Mouse (Mus musculus) right cerebral cortex, adult 2 months (tissue): ENCODE data around the gene Il12a.

Experiments used
- DNase-seq, 2 experiments: peaks; one replicate each; pipeline ENCODE4 v3.0.0; 2021 to 2022; ENCODE audit warnings: low spot score in 2 of 2

Gene Il12a

DNA sequence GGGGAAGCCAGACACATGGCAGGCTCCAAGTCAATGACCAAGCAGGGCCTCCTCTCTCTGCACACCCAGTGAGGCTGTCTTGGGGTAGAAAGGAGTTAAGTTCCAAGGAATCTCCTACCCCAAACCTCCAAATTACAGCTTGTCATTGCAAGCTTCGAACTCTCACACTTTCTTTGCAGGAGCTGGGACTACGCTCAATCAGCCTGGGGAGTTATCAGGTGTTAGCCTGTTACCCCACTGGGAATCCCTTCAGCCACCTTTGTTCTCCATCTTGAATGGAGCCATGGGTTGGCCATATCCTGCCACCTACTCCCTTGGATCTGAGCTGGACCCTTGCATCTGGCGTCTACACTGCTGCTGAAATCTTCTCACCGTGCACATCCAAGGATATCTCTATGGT lies at the start of gene Il12a:
Gene Il12a, plus strand, starts transcription at position 301 of the 400 bp plus-strand sequence.
- no peak for DNase-seq

DNA sequence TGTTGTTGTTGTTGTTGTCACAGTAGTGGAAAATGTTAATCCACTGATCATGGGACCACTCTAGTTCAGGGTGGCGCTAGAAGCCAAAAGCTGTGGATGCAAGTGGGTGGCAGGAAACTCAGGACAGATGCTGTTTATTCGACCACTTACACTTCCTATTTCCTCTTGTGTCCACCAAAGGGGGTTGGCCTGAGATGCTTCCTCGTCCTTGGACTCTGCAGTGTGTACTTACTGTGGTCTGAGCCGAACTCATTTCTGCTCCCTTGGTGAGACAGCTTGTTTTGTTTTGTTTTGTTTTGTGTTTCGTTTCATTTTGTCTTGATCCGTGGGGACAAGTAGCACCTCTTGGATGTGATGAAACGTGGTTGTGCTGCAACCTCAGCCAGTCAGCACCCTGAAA lies 47.5 kb upstream of the Il12a start:
- no peak for DNase-seq

DNA sequence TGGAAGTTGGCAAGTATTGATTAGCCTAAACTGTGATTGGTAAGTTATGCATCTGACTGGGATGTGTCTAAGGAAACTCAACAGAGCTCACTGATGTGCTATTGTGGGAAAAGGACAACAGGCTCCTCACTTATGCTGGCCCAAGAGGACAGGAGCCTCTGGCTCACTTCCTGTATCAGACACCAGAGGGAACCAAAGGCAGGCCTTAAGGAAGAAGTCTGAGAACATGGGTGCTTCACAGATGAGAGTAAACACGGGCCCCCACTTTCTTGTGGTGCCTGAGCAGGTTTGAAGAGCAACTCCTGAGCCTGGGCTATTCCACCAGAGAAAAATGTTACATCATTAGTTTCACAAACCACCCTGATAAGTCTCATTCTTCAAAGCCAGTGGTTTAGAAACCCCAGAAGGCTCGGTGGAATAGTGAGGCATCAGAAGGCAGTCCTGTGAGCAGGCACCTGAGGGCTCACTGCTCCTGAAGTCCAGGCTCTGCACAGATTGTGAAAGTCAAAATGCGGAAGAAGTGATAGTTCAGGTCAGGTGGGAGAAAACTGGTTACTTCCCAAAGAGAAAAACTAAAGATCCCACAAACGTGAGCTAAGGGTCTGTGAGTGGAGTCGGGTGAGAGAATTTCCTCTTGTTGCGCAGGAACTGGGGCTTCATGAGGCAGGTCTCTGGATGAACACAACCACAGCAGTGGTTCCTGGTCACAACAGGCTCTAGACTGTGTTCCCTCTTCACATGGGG lies 43.9 kb upstream of the Il12a start:
- DNase-seq, result peak; percentile 61 to 66

DNA sequence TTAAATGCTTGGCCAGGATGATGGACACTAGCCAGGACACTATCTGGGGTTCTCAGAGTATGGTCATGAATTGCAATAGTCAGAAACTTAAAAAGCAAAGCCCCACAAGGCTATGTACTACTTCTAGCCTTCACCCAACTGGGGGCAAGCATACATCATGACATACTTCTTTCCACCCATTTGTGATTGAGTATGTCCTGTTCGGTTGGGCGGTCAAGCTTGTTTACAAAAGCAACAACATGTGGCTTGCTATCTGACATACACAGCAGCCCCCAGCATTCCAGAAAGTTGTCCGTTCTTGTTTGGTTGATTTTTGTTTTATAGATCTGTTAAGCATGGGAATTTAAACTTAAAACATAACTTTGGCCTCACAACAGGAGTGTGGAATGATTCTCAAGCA lies 43.2 kb upstream of the Il12a start:
- no peak for DNase-seq

DNA sequence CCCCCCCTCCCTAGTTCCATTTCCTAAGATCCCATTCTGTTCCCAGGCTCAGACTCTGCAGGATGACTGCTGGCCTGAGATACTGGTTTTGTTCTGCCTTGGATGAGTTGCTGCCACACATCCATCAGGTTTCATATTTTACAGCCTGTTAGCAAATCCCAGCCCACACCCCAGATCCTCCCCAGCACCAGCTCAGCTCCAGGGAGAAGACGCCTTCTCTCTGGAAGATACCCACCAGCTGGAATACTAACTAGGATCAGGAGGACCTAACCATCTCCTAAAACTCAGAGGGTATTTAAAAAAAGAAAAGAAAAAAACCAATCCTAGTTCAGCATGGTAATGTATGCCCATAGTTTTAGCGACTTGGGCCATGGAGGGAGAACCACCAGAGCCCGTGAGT lies 40.2 kb upstream of the Il12a start:
- DNase-seq, result no peak

DNA sequence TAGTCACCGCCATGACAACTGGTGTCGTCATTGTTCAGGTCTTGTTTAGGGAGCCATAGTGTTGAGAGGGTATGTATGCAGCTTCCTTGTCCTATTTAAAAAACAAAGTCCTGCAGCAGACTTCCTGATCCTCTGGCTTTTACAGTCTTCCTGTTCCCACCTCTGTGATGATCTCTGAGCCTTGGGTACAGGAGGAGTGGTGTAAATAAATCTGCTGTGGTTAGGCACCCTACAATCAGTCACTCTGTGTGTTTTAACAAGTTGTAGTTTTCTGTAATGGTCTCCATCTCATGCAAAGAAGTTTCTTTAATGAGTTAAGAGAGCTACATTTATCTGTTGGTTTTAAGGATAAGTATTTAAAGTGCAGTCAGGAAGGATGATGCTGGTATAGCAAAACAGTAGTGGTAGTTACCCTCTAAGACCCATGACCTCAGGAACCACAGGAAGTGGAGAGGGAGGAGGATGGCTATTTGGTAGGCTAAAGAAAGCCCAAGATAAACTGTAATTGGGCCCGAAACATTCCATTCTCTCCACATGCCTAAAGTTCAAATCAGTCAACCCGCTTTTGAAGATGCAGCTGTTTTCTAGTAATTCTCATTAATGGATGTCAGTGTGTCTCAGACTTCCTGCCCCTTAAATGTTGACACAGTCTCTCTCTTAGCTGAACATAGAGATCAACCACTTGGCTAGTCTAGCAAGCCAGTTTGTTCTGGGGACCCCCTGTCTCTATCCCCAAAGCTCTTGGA lies 33.7 kb upstream of the Il12a start:
- DNase-seq, result no peak

DNA sequence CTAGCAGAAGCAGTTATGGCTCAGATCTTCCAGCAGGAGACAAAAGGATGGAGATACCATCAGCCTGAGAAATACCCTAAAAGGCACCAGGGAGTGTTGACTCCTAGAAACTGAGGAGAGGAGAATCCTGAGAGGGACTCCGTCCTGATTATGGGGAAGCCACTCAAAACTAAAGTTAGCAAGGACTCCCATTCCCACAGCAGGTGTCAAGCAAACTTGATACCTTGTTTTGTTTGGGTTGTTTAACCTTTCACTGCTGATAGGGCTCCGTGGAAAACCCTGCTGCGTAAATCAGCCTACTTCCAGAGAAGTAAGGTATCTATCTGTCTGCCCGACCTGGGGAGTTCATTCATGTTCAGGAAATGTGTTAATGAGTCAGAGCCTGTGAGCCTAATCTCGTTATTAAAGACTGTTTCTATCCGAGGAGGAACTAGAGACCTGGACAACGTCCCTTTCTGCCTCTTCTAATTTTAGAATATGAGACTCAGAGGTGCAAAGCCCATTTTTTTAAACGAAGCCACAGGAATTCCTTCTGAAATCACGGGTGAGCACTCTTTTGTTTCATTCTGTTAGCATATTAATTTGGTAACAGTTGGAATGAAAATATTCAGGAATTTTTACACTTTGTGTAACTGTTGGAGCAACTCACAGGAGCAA lies 32.7 kb upstream of the Il12a start:
- DNase-seq, result no peak

DNA sequence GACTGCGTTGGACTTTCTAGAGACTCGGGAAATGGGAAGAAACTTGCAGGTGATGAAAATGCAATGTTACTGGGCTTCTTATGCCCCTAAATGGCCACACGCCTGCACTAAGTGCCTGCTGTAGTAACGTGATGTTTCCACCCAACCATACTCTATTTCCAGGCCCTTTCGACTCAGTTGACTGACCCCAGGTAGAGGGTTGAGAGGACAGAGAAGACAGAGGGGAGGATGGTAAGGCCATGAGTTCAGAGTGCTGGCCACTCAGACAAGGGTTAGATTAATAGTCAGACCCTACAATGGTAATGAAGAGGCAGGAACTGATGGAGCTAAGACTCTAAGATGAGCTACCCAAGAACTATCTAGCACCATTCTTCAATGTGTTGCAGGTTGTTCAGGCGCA lies 30.4 kb upstream of the Il12a start:
- no peak for DNase-seq

DNA sequence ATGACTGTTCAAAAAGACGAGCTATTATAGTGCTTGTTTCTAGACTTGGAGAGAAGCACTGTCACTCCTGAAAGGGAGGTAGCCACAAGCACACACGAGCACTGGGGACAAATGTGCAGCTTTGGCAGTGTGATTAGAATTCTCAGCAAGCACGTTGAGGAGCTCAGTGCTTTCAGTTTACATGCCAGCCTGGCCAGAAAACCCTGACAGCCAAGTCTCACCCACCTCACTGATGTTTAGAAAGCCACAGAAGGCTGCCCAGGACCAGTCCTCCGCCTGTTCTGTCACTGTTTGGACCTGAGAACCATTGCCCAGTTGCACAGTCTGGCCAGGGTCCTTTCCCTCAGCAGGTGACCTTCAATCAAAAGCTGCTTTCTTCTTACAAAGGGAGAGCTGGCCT lies 29.9 kb upstream of the Il12a start:
- peak in 1 of 2 experiments; percentile 31 for DNase-seq

DNA sequence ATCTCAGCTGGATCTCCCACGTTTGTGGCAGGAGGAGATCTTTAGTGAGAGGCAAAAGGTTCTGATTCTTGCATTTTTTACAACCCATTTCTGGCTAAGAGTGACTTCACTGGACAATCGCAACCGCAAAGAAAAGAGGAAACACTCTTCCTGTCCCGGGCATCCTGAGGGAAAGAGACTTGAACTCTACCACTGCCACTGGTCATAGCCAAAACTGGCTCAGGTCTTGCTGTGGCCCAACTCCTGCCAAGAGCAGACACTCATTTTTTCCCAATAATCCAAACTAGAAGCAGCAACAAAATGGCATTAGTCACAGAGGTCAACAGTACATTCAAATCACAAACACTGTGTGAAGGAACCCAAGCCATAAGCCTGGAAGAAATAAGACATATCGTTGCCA lies 28.1 kb upstream of the Il12a start:
- no peak for DNase-seq

DNA sequence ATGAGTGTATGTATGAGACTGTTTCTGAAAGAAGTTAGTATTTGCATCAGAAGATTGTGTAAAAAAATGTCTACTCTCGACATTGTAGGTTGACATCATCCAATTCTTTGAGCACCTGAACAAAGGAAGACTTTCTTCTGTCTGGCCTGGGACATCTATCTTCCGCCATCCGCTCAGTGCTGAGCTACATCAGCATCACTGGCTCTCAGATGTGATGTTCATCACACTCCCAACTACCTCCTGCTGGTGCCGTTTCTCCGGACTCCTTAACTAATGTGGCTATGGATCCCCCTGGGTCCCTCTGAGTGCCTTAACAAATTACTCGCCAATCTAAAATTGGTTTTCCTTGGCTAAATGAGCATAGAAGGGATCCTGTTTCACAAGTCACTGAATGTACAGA lies 26.1 kb upstream of the Il12a start:
- DNase-seq, result no peak

DNA sequence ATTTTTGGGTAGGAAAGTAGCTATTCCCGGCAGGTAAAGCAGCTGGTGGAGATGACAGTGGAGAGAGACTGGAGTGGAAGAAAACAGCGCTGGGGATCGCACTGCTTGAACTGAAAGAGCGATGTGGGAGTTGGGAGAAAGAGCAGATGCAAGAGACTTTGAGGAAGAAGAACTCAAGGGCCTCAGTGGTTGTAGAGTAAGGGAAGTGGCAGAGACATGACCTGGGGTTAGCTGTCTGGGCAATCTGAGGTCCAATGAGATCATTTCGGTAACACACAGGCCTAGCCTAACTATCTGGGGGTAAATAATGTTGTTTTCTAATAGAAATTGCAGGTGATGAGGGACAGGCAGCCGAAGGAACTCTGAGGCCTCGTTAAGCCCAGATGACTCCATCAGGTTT lies 24.1 kb upstream of the Il12a start:
- DNase-seq, result no peak

DNA sequence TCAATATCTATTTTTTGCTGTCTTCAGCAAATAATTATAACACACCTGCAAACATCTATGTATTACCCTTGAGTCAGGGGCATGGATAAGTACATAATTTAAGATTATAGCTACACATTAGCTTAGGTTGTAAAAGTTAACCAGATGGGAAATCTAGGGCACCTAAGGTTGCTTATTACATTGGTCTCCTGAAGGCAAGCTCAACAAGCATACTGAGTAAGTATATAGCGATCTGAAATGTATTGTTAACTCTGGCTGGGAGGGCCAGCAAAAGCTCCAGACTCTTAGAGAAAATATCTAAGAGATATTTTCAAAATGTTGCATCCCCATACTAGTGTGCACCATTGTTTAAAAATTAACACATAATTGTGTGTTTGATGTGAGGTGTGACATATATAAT lies 22.6 kb upstream of the Il12a start:
- no peak for DNase-seq

DNA sequence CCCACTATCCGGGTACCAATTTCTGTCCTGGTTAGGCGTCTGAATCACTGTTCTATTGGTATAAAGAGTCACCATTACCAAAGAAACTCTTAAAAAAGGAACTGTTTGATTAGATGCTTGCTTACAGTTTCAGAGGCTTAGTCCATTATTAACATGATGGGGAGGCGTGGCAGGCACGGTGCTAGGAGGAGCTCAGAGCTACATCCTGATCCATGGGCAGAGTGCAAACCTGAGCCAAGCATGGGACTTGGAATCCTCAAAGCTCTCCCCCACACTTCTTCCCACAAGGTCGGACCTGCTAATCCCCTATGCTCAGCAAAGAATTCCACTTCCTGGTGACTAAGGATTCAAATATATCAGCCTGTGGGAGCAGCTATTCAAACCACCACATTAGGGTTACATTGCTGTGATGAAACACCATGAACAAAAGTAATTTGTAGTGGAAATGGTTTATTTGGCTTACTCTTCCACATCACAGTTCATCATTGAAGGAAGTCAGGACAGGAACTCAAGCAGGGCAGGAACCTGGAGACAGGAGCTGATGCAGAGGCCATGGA lies 20.9 kb upstream of the Il12a start:
- DNase-seq, result no peak

DNA sequence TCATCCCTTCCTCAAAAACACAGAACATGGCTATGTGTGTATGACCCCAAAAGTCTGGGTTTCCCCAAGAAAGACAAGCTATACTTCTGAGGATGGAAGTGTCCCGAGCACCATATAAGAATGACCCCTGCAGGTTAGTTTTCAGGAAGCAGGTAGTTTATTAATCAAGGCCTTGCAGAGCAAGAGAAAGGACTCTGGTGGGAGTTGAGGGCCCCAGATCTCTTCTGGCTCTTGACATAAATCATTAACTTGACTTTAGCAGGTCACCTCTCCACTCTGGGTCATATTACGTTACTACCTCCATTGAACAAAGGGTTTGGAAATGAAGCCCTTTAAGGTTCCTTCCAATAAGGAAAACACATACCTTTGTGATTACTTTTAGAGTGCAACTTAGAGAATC lies 15.7 kb upstream of the Il12a start:
- no peak for DNase-seq

DNA sequence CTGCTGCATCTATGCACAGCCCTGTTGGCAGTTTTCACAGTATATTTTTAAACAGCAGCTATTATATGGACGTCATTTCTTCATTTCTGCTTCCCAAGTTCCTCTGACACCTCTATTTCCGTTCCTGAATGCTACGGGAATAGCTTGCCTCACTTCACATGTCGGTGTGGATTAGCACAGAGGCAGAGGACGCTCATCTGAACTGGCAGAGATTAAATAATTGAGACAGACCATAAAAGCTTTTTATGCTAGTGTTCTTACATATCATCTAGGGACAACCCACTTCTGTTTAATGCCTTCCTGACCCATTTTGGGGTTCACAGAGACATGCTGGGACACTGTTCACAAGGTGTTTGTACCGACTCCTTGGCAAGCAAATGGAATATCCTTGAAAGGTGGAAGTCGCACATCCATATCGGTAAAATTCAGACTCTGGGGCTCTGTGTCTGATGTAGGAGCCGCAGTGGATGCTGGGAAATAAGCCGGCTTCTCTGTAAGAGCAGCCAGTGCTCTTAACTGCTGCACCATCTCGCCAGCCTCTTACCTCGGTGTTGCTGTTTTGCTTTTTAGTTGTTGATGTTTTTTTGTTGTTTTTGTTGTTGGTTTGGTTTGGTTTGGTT lies 15.1 kb upstream of the Il12a start:
- peak in 1 of 2 experiments; percentile 42 for DNase-seq

DNA sequence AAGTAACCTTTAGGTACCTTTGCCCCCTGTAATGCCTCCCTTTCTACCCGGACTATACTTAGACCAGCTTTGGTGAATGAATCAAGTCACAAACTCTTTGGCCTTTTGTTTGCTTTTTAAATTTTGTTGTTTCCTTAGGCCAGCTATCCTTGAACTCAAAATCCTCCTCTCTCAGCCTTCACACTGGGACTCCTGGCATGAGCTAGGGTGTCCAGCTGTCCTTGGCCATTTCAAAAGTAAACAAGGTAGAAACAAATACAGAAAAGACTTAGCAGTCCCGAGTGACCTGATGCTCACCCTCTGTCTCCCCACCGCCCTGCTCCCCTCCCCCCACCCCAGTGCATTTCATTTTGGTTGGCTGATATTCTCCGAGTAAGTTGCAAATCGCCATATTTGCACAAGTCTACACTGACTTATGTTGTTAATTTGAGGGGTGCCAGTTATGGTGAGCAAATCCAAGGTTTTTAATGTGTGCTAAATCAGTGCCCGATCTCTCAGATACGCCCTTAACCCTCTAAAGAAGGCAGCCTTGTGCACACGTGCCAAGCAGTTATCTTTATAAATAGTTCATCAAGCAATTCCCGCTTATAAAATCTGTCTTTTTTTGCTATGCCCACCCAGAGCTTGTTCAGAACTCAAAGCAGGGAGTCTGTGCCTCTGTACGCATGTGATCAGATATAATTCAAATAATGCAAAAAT lies 14.3 kb upstream of the Il12a start:
- no peak for DNase-seq

DNA sequence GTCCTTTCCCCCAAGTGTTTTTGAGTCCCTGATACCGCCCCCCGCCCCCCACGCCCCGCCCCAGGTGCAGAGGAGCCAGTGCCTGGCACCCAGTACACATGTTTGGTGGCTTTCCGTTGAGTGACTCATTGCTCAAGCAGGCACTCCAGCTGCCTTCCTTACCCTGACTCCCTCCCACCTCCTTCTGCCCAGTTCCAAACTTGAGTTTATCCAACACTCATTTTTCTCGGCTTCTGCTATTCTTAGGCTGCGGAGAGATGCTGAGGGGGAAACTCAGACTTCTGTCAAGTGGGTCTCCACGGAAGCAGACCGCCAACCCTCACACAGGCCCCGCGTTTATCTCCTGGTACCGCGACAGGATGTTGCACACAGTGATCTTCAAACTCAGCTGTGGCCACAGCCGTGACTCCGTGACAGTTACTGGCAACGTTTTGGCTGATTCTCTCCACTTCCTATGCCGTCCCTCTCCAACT lies 13.6 kb upstream of the Il12a start:
- peak; percentile 83 to 85 for DNase-seq

DNA sequence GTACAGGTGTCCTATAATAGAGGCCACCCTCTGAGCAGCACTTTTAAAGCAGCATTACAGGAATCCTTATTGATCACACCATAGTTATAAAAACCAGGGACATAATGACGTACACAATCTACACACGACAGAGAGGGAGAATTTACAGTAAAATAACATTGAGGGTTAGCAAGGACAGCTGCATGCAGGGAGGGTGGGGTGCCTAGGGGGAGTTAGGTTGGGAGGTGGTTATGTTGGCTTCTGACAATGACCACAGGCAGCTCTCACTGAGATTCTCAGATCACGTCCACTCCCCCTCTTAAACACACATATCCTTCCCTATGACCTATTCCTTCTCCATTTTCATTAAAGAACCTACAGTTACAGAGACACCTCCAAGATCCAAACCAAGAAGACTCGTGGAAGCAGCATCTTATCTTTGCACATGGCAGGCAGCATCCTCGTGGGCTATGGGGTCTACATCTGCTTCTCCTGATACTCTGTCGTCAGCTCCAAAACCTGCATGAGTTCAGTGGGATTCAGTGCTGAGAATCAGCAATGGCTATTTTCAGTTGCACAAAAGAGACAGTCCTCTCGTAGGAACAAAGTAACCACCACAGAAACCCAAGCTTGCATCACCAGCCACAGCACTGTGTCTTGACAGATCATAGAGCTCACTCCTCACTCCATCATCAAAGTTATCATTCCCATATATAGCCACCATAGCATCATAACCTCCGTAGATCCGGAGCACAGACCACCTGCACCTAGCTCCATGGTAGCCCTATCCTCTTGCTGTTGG lies 11.4 kb upstream of the Il12a start:
- DNase-seq, result no peak

DNA sequence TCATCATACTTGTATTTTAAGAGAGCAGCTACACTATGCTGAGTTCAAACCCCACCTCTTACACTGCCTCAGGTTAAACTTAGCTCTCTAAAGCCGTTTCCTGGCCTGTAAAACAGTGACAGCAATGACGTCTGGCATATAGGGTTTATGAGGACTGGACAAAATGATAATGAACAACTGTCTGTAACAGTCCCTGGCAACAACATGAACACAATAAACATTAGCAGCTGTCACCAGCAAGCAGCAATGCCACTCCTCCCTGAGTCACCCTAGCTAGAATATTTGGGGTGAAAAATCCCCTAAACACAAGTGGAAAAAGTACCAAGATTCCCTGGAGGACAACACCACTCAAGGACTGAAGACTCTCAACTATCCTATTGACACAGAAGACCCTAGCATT lies 6.9 kb upstream of the Il12a start:
- DNase-seq, result no peak

DNA sequence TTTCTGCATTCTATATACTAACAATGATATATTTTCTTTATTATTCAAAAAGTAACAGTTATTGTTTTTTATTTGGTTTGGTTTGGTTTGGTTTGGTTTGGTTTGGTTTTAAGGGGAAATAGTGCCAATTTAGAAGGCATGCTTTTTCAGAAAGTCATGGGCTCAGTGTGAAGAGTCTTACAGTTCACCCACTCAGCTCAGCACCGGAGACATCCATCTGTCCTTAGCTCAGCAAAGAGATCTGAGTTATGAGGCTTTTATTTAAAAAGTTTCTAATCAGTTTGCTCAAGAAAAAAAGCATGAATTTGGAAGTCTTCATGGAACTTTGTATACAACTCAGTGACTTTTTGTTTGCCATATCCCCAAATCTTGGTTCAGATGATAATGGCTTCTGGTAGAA lies 6.2 kb upstream of the Il12a start:
- DNase-seq, result no peak
